Mouse (Mus musculus) cerebellum, adult (tissue): ENCODE results near the gene Exo1.
A peak's percentile ranks its signal among the peaks of the same experiment; 100 is the strongest.

Source experiments
- ATAC-seq: cut with Nextera tagmentation; 2 replicates; pipeline ENCODE4 v1.9.2; 2017; ENCODE audit warnings: mild to moderate bottlenecking, moderate library complexity, mixed read lengths; ENCODE audit not compliant: insufficient number of reproducible peaks, low FRiP score, low TSS enrichment

The Exo1 gene

GRCm38 (mm10) chr1:175880453-175881296, at the start of gene Exo1:
Gene Exo1 (plus strand): TSS chr1:175880581.
- peak; percentile 99 for ATAC-seq

GRCm38 (mm10) chr1:175855515-175855914, 24.9 kb upstream of the Exo1 start:
- ATAC-seq = no peak

GRCm38 (mm10) chr1:175867050-175867449, 13.3 kb upstream of the Exo1 start:
- ATAC-seq = no peak

- no peak for ATAC-seq
These were observed 12.8 kb upstream of the Exo1 start for GRCm38 (mm10) chr1:175867558-175867957.

- no peak for ATAC-seq
These were observed 9.7 kb upstream of the Exo1 start for GRCm38 (mm10) chr1:175870716-175871115.

- ATAC-seq = no peak
These were observed 8.2 kb upstream of the Exo1 start for GRCm38 (mm10) chr1:175872028-175872816.

- ATAC-seq = no peak
These were observed 3.0 kb downstream of the Exo1 start for GRCm38 (mm10) chr1:175883398-175883797.

- ATAC-seq = no peak
These were observed 12.9 kb downstream of the Exo1 start for GRCm38 (mm10) chr1:175893263-175893662.

- ATAC-seq = no peak
These were observed 13.3 kb downstream of the Exo1 start for GRCm38 (mm10) chr1:175893726-175894125.

GRCm38 (mm10) chr1:175911207-175911606, 30.8 kb downstream of the Exo1 start:
- no peak for ATAC-seq

- ATAC-seq = no peak
These were observed 31.7 kb downstream of the Exo1 start for GRCm38 (mm10) chr1:175912038-175912437.

- ATAC-seq = no peak
These were observed 33.4 kb downstream of the Exo1 start for GRCm38 (mm10) chr1:175913728-175914303.

GRCm38 (mm10) chr1:175920029-175920428, 39.6 kb downstream of the Exo1 start, which contains the start of gene Gm38100:
Gene Gm38100 (plus strand): TSS chr1:175920329.
- no peak for ATAC-seq

- no peak for ATAC-seq
These were observed 40.7 kb downstream of the Exo1 start for GRCm38 (mm10) chr1:175921091-175921490.

GRCm38 (mm10) chr1:175923848-175924787, 43.7 kb downstream of the Exo1 start:
- ATAC-seq = peak; percentile 66; the same call in 1 of the 2 replicates

- no peak for ATAC-seq
These were observed 51.0 kb downstream of the Exo1 start for GRCm38 (mm10) chr1:175931391-175931790.

- ATAC-seq = peak; percentile 91
These were observed 55.9 kb downstream of the Exo1 start for GRCm38 (mm10) chr1:175936282-175936737.

- no peak for ATAC-seq
These were observed 58.4 kb downstream of the Exo1 start for GRCm38 (mm10) chr1:175938731-175939130.

GRCm38 (mm10) chr1:175943168-175943567, 62.8 kb downstream of the Exo1 start:
- no peak for ATAC-seq
